Mouse (Mus musculus) spleen, adult 12 weeks (tissue): Measurements from ENCODE around the gene Spg7.
A peak's percentile ranks its signal among the peaks of the same experiment; 100 is the strongest.
"Not testable (repeated sequence)": the region's sequence is repeated elsewhere in the genome, so short reads cannot be mapped to it uniquely, and the experiment has no call there.

Source experiments
- DNase-seq: peaks from one replicate; pipeline ENCODE4 v3.0.0; 2022; ENCODE audit warnings: low spot score

The Spg7 gene

DNA sequence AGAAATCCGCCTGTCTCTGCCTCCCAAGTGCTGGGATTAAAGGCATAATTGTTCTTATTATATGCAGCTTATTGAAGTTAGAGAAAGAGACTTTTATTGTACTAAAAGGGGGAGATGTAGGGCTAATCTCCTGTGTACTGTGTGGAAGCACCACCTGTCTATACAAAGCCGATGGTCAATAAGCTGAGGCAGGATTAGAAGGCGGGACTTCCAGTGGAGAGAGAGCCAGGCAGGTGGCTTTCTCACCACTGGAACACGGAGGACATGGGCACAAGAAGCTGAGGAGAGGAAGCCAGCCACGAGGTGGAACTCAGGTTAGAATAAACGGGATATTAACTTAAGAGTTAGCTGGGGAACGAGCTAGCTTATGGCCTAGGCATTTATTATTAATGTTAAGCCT, at the start of gene Spg7:
Gene Spg7 (plus strand): TSS at position 222 of the 400 bp plus-strand sequence.
- DNase-seq: no peak

DNA sequence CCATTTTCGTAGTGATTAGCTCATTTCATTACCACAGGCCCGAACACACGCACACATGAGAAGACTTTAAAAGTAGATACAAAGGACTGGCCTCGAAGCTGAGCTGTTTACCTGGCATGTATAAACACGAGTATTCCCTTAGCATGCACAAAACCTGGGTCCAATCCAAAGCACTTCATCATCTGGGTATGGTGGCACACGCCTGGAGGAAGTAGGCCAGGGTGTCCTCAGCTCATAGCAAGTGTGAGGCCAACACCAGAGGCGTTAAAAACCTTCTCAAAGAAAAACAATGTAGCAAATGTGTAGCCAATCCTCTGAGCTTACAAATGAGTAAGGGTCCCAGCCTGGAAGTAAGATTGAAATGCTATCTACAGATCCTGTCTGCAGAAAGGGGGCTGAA, 48.3 kb upstream of the Spg7 start:
- DNase-seq: no peak

DNA sequence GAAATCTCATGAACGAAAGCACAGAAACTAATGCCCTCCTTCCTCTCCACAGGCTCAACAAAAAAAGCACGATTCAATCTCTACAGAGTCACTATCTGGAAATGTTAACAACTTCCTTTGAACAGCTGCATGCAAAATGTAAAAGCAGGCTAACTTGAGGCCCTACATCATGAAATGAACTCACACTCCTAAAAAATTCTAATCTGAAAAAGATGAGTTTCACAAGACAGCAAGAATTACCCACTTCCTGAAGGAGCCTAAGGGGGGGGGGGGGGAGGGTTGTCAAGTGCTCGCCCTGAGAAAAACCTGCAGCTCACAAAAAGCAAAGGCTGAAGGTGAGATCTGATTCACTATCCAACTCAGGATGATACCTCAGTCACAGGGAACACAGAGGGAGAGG, 47.7 kb upstream of the Spg7 start:
- no peak for DNase-seq

DNA sequence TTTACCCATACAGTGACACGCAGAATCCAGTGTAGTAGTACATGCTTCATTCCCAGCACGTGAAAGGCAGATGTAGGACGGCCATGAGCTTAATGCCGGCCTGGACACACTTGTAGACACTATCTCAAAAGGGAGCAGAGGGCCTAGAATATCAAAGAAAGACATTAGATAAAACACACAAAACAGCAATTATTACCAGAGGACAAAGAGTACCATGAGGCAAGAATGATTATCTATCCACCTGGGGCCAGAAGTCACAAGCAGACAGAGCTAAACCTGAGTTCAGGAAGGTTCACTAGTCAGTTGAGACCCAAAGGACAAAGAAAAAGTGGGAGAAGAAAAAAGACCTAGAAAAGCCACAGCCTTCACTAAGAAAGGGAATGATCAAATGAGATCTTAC, 45.6 kb upstream of the Spg7 start:
- DNase-seq: no peak

DNA sequence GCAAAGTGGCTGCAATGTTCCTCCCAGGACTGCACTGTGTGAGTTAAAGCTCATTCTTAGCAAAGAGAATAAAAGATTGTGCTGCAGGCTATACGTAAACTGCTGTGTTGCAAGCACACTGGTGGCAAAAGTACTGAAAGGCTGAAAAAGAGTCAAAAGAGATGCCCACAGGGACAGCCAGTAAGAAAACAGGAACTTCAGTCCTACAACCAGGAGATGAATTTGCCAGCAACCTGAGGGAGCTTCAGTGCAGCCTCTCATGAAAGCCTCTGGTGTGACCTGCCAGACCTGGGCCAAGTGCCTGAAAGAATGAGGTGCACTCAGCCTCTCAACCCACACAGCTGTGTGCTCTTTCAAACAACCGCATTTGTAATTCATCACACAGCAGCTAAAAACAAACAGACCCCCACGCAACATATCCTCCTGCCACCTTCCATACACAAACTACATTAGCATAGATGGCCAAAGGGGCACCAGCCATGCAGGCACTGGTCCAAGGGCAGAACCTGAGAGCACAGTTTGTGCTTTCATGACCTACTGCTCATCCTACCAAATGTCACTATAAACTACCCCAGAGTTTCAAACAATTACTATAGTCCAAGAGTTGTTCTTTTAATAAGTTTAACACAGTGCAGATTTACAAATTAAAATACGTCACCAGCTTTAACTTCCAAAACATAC, 44.1 kb upstream of the Spg7 start:
- DNase-seq: no peak

DNA sequence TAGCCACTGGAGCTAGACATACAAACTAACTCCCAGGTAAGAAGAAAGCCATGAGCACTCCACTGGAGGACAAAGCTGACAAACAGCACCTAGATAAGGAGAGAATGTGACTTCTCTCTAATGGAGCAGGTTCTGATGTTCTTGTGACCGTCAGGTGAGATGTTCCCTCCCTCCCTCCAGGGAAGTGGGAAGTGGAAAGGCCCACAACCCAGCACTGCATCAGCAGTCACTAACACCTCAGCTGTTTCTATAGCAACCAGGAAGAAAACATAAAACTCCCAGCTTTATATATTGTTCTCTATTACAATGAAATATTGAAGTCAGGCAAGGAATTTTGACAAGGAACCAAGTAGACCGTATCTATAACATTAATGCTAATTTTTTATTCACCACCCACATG, 42.7 kb upstream of the Spg7 start:
- DNase-seq: no peak

GRCm38 (mm10) chr8:123020859-123021258, 41.9 kb upstream of the Spg7 start:
- no peak for DNase-seq

DNA sequence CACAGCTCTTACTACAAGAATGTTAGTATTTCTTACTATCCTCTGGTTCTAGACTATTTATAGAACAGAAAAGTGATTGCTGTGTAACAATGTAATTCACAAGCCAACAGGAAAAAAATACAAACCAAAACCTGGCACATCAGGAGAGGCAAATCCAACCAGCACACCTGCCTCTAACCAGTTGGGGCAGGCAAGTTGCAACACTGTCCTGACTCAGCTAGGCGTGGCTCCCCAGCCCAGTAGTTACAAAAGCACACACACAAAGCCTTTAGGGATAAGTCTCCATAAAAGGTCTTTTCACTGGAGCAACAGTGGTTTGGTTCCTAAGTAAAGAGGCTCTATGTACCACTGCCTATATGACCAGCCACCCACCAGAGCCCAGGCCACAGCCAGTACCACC, 41.5 kb upstream of the Spg7 start:
- DNase-seq: no peak

DNA sequence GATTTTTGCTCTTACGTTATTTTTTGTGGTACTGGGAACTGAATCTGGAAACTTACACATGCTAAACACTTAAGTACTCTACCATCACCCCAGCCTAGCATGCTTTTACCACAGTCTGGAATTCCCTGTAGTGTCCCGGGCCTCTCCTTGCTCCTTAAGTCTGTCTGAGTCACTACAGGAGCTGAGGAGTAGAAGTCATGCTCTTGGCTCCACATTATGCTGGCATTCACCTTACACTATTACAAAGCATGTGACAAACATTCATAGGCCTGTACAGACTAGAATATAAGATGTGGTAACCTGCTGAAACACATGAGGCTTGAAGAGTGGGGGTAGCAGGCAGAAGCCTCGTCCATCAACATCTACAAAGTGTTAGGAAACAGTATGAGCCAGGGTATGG, 40.0 kb upstream of the Spg7 start:
- no peak for DNase-seq

DNA sequence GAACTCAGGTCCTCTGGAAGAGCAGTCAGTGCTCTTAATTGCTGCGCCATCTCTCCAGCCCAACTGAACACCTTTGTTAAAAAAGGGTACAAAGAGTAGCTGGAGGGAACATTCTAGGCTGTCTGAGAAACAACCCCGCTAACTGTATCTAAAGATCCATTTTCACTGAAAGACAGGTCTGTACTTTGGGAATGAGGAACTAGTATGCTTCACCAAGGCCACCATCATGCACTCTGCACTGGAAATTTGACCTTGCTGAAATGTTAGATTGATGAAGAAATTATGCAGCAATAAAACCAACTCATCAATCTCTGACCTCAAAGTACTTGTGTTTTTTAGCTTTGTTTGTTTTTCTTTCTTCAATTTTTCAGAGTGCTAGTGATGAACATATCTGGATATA, 38.5 kb upstream of the Spg7 start:
- no peak for DNase-seq

DNA sequence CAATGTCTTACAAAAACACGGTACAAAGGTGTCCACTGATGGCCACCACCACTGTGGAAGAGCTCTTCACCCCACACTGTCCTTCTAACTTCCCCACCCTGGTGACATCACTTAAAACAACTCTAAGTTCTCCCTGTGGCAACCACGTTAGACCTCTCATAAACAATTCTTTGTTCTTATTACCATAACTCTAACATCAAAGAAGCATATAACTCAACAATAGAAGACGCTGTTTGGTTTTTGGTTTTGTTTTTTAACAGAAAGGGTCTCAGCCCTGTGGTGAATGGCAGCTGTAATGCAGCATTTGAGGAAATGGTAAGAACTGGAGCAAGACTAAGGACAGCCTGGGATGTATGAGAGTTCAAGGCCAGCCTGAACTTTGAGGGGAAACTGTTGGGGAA, 36.8 kb upstream of the Spg7 start:
- DNase-seq: no peak

GRCm38 (mm10) chr8:123027786-123028185, 35.0 kb upstream of the Spg7 start:
- DNase-seq: no peak

- DNase-seq: not testable (repeated sequence)
Observed at GRCm38 (mm10) chr8:123030091-123030490, 32.7 kb upstream of the Spg7 start.

DNA sequence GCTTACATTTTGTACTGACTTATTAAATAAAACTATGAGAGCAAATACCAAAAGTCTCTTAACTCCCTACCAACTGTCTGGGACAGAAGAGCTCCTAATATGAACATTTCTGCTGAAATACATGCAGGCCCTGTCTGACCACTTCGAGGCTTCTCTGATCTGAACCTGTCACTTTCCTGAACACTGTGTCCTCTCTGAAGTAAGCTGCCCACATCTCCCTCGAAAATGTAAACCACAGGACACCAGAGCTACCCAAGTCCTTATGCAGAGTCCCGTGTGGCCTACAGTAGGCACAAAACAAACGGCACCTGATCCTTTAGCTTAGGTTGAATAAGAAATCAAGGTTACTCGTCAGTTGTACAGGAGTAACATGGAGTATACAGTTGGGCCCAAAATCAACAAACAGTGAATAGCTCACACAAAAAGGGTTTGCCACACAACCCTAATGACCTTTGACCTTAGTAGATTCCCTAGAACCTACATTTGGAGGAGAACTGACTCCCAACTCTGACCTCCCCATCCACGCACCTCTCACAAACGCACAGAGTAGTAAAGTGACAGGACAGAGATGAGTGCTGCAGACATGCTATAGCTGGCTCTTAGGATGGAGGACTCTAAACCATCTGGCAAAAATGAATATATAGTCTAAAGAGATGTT, 31.3 kb upstream of the Spg7 start:
- no peak for DNase-seq

- no peak for DNase-seq
Observed at GRCm38 (mm10) chr8:123032730-123033129, 30.0 kb upstream of the Spg7 start.

DNA sequence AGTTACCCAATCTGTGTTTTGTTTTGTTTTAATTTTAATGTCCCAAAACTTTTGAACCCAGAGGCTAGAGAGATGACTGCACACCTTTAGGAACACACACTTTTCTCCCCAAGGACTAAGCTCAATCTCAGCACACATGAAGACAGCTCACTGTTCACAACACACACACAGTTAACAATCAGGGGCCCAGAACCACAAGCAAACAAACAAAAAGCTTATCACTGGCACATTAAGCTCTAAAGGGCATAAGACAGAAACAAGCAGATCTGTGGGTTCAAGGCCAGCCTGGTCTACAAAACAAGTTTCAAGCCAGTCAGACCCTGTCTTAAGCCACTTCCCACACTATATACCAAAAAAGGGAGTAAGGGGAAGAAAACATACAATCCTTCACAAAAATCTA, 29.3 kb upstream of the Spg7 start:
- no peak for DNase-seq

DNA sequence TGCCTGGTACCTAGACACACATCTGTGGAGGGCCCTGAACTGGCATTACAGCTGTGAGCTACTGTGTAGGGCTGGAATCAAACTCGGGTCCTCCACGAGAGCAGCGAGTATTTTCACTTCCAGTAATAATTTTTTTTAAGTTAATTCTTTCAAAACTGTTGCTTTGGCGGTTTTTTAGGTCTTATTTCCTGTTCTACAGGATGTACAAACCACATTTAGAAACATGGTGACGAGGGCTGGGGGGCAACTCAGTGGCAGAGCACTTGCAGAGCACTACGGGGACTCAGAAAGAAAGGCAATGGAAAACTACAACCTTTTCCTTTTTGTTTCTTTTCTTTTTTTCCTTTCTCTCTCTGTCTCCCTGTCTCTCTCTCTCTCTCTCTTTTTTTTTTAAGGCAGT, 28.6 kb upstream of the Spg7 start:
- no peak for DNase-seq

GRCm38 (mm10) chr8:123036956-123037355, 25.8 kb upstream of the Spg7 start:
- peak; percentile 28 for DNase-seq

- DNase-seq: no peak
Observed at GRCm38 (mm10) chr8:123037487-123037886, 25.3 kb upstream of the Spg7 start.

DNA sequence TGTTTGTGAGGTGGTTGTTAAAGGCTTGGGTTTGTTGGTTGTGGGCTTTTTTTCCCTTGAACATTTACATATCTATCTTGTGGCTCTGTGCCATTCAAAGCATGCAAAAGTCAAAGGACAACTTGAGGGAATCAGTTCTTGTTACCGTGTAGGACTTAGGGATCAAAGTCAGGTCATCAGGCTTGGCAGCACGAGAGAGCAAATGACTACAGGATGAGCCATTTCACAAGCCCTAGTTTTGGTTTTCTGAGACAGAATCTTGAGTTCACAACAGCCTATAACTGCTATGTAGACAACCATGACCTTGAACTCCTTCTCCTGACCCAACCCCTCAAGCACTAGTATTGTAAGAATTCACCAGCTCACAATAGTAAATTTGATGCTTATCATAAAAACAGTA, 24.4 kb upstream of the Spg7 start:
- DNase-seq: no peak

DNA sequence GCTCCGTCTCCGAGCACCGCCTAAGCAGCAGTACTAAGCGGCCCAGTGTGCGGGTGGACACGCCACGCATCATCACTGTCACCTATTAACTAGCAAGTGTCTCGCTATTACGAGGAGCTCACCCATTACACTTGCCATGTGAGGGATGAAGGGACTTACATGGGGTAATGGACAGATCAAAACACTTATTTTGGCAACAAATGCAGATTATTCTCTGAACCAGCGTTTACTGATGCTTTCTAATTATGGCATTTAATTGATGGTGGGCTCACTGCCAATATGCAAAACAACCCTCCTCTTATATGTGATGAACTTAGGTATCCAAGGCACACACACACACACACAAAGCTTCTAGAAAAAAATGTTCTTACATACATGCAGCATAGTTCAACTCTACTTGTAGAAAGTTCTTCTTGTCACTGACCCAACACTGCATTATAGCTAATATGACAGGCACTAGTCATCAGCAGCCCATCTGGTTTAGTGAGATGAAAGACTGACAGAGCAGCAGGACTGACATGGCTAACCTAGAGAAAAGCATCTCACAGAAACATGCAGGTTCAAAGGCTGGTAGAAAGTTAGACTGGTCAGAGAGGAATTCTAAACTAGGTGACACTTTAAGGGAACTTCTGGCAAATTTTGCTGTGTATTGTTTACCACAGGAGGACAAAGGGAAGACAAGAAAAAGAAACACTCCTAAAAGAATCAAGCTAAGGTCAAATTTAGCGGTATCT, 23.2 kb upstream of the Spg7 start:
- no peak for DNase-seq

DNA sequence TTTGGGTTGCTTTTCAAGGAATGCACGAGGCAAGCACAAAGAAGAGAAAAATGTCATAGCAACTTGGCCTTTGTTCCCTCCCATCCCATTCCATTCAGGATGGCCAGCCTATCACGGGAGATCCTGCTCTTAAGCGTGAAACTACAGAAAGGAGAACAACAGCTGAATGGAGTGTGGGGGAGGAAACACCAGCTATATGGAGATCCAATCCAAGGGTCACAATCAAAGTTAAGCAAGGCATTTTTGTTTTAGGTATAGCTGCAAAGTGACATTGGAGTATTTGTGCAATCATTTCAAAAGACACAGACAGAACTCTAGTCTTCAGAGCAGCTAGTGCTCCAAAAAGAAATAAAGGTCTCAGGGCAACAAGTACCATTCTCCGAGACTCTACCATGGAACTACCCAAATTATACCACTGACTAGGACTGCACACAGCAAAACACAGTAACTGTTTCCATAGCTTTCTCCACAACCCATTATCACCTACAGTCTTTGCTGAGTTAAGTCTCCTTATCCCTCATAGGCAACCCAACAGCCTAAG, 22.6 kb upstream of the Spg7 start:
- no peak for DNase-seq
